Mouse (Mus musculus): ENCODE measurements around the gene Ksr2. TPM values are rescaled to one million over a fixed set of nuclear protein-coding genes. Genes with fewer than 3 reads are reported as not detected.

The Ksr2 gene
- polyA plus RNA-seq, 1 experiment from 2014 or later, result 2.6 TPM

DNA sequence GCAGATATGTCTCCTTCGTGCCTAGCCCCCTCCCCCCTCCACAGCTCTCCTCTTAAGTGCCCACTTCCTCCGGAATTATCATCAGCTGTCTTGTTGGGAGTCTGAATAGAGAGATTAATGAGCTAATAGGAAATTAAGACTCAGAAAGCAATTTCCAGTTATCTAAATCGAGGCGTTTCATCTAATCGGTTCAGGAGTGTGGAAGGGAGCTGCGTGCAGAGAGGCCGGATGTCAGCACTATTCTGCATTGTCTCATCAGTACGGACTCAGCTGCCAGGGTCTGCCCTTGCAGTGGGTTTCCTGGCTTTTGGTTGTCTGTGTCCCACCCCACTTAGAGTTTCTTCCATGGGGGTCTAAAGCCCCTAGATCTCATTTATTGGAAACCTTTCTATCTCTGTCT, 262.0 kb downstream of the Ksr2 start:
- no peak overlapping the region for H3K9ac ChIP-seq (replicated peaks)
- no peaks in the 10 kb centered on the region for H3K4me1 ChIP-seq
- H3K4me3 ChIP-seq, result no peak overlapping the region
- no peak overlapping the region for H3K4me2 ChIP-seq (replicated peaks)
- 84% methylated on average over 8 of the region's 8 CpGs for WGBS
- ATAC-seq (ENCODE audit: low FRiP score, low read depth), result no peak
- no peaks in the 10 kb centered on the region for H3K9me3 ChIP-seq
- H3K27me3 ChIP-seq, result no peaks in the 10 kb centered on the region
- H3K27ac ChIP-seq (replicated peaks), result no peak overlapping the region
- no peaks in the 10 kb centered on the region for H3K36me3 ChIP-seq

DNA sequence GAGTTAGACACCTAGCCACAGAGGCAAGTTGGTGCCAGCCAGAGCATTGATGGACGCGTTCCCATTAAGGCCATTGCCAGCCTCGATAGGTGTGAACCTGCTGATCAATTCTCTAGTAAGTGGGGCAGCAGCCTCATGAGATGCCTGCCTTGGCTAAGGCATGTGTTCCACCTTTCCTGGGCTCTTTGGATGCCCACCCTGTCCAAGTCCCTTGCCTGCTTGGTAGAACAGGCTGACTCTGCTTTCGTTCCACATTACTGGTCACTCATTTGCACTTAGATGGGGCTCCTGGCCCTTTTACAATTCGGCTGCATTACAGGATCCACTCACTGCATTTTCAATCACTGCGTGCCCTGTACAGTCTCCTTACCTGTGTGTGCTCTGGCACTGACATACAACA, 263.4 kb downstream of the Ksr2 start:
- WGBS, result 92% methylated on average over 6 of the region's 6 CpGs
- Histone ChIP-seq H3K9me3 (no peaks in the 10 kb centered on the region), H3K9ac (replicated peaks) (no peak overlapping the region), H3K27me3 (no peaks in the 10 kb centered on the region), H3K36me3 (no peaks in the 10 kb centered on the region), H3K4me2 (replicated peaks) (no peak overlapping the region), H3K4me3 (no peak overlapping the region), H3K27ac (replicated peaks) (no peak overlapping the region), H3K4me1 (no peaks in the 10 kb centered on the region)
- ATAC-seq (ENCODE audit: low FRiP score, low read depth), result no peak

DNA sequence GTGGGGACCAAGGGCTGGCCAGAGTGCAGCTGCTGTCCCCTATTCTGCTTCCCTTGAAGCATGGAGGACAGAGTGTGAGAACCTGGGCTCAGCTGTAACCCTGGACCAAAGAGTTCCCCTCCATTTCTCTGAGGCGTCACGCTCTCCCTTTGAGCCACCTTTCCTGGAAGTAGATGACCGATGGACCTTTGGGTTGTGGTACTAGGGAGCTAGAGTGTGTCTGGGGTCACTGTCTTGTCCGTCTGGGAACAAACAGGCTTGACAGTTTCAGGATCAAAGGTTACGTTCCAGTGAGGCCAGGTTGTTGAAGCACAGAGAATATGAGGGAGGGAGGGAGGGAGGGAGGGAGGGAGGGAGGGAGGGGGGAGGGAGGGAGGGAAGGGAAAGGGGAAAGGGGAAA, 264.6 kb downstream of the Ksr2 start:
- no peaks in the 10 kb centered on the region for H3K36me3 ChIP-seq
- H3K9ac ChIP-seq (replicated peaks), result no peak overlapping the region
- H3K4me1 ChIP-seq, result no peaks in the 10 kb centered on the region
- no peak for ATAC-seq (ENCODE audit: low FRiP score, low read depth)
- no peak overlapping the region for H3K4me2 ChIP-seq (replicated peaks)
- no peak overlapping the region for H3K27ac ChIP-seq (replicated peaks)
- H3K4me3 ChIP-seq, result no peak overlapping the region
- H3K9me3 ChIP-seq, result no peaks in the 10 kb centered on the region
- no peaks in the 10 kb centered on the region for H3K27me3 ChIP-seq
- 71% methylated on average over 5 of the region's 5 CpGs for WGBS

DNA sequence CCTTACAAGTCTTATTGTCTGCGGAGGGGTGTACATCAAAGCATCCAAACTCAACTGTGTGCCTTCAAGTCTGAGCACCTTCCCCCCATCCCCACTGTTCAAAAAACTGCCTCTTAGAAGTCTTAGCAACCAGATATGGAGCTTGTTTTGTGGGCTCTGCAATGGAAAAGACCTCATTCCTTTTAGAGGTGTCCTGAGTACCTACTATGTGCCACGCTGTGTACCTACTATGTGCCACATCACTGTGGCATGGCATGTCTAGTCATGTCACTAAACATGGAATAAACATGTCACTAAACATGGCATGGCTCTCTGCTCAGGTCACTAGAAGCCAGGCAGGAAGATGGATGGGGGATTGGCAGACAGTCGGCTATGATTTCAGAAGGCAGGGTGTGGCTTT, 268.4 kb downstream of the Ksr2 start:
- WGBS, result 92% methylated on average over 3 of the region's 3 CpGs
- H3K4me2 ChIP-seq (replicated peaks), result no peak overlapping the region
- H3K27ac ChIP-seq (replicated peaks), result no peak overlapping the region
- H3K4me1 ChIP-seq, result peaks cover 9% of the 10 kb centered on the region; the same call in 1 of the 2 replicates
- no peaks in the 10 kb centered on the region for H3K36me3 ChIP-seq
- H3K27me3 ChIP-seq, result no peaks in the 10 kb centered on the region
- no peaks in the 10 kb centered on the region for H3K9me3 ChIP-seq
- no peak overlapping the region for H3K9ac ChIP-seq (replicated peaks)
- ATAC-seq (ENCODE audit: low FRiP score, low read depth), result no peak
- H3K4me3 ChIP-seq, result no peak overlapping the region

DNA sequence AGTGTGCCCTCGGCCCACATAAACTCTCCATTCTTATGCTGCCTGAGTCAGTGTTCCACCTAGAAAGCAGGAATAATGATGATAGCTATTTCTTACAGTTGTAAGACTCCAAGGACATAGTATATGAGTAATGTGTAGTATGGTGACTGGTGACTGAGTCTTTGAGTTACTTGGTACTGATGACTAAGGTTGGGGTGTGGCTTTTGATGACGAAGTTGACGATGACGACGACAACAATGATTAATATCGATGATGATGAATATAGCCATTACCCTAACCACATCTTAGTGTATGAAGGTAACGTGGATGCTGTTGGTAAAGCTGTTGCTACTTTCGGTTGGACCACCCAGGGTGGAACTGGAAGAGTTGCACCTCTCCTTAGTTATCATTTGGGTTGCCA, 270.7 kb downstream of the Ksr2 start:
- no peak overlapping the region for H3K27ac ChIP-seq (replicated peaks)
- H3K4me2 ChIP-seq (replicated peaks), result no peak overlapping the region
- no peaks in the 10 kb centered on the region for H3K9me3 ChIP-seq
- no peak overlapping the region for H3K9ac ChIP-seq (replicated peaks)
- no peak overlapping the region for H3K4me3 ChIP-seq
- no peak for ATAC-seq (ENCODE audit: low FRiP score, low read depth)
- no peaks in the 10 kb centered on the region for H3K36me3 ChIP-seq
- WGBS, result 99% methylated on average over 8 of the region's 8 CpGs
- H3K4me1 ChIP-seq, result peaks cover 25% of the 10 kb centered on the region
- no peaks in the 10 kb centered on the region for H3K27me3 ChIP-seq

DNA sequence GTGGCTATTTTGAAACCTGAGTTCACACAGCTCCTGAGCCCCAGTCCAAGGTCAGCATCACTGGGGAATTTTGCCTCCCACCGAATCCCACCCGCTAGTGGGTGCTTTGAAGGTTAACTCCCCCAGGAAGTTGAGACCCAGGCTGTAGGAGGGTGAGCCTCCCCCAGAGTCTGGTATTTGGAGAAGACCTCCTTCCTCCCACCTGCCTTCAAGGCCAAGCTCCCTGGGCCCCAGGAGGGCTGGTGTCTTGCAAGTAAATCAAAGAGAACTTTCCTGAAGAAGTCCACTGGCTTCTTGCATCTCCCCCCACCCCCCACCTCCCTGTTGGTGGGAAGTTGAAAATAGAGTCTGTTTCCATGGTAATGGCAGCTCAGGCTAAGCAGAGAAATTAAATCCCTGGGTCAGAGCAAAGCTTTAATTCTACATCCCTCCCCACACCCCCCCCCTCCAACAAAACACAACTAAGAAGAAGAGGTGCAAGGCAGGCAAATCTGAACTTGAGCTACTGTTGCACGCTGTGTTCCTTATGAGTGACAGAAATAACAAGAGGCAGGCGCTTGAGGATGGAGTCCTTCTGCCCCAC, 274.1 kb downstream of the Ksr2 start:
- Histone ChIP-seq H3K36me3 (no peaks in the 10 kb centered on the region), H3K9me3 (no peaks in the 10 kb centered on the region), H3K4me2 (replicated peaks) (no peak overlapping the region), H3K4me1 (peaks cover 39% of the 10 kb centered on the region), H3K9ac (replicated peaks) (no peak overlapping the region), H3K4me3 (no peak overlapping the region), H3K27me3 (no peaks in the 10 kb centered on the region), H3K27ac (replicated peaks) (0 out of 2 replicates have a peak overlapping the region, but pooled peaks have one; percentile 4)
- 23% methylated on average over 4 of the region's 4 CpGs for WGBS
- peak; percentile 56; the same call in 1 of the 2 replicates for ATAC-seq (ENCODE audit: low FRiP score, low read depth)

DNA sequence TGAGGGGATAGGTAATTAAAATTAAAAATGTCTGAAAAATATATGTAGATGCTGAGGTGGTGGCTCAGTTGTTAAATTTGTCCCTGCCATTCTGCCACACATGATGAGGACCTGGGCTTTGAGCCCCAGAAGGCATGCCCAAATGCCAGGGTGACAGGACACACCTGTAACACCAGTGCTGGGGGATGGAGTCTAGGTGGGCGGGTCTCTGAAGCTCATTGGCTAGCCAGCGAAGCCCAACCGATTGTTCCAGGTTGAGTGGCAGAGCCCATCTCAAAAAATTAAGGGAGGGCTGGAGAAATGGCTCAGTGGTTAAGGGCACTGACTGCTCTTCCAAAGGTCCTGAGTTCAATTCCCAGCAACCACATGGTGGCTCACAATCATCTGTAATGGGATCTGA, 274.9 kb downstream of the Ksr2 start:
- Histone ChIP-seq H3K4me3 (no peak overlapping the region), H3K27ac (replicated peaks) (no peak overlapping the region), H3K36me3 (no peaks in the 10 kb centered on the region), H3K9ac (replicated peaks) (no peak overlapping the region), H3K4me1 (peaks cover 39% of the 10 kb centered on the region), H3K9me3 (0 out of 2 replicates have a peak, but pooled peaks cover 3% of the 10 kb centered on the region), H3K4me2 (replicated peaks) (no peak overlapping the region), H3K27me3 (no peaks in the 10 kb centered on the region)
- 36% methylated on average over 3 of the region's 3 CpGs for WGBS
- ATAC-seq (ENCODE audit: low FRiP score, low read depth), result no peak

DNA sequence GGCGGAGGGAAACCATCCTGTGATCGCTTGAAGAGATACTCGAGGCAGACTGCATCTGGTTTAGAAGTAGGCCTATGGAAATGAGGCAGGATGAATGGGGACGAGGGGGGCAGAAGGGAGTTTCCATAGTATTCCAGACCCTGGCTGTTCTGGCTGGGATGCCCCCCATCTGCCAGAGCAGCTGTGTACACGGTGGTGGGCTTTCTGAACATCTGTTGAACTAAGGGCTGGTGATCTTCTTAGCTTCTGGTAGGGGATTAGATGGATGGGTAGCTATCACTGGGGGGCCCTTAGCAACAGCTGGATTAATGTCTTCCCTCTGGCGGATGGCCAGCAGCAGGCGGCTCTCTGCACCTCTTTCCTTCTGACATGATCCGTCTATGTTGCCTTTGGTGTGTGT, 276.0 kb downstream of the Ksr2 start:
- Histone ChIP-seq H3K4me1 (peaks cover 41% of the 10 kb centered on the region), H3K27me3 (no peaks in the 10 kb centered on the region), H3K9ac (replicated peaks) (no peak overlapping the region), H3K9me3 (0 out of 2 replicates have a peak, but pooled peaks cover 3% of the 10 kb centered on the region), H3K4me3 (no peak overlapping the region), H3K4me2 (replicated peaks) (no peak overlapping the region), H3K27ac (replicated peaks) (no peak overlapping the region), H3K36me3 (no peaks in the 10 kb centered on the region)
- 31% methylated on average over 8 of the region's 8 CpGs for WGBS
- no peak for ATAC-seq (ENCODE audit: low FRiP score, low read depth)

DNA sequence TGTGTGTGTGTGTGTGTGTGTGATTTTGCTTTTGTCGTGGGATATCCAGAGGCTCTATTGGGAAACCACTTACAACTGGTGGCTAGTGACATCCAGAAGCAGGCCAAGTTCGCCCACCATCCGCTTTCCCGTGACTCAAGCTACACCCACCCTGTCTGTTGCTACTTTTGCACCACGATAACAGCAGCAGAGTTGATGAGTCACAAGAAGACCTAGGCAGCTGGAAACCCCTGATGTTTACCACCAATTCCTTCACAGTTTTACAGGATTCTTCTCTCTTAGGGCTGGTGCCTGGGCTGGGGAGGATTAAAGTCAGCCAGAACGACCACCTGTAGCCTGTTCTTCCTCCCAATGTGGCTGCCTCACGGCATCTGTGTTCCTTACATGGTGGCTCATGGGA, 277.5 kb downstream of the Ksr2 start:
- H3K27ac ChIP-seq (replicated peaks), result no peak overlapping the region
- H3K4me3 ChIP-seq, result no peak overlapping the region
- H3K27me3 ChIP-seq, result no peaks in the 10 kb centered on the region
- no peak overlapping the region for H3K4me2 ChIP-seq (replicated peaks)
- 0 out of 2 replicates have a peak, but pooled peaks cover 3% of the 10 kb centered on the region for H3K9me3 ChIP-seq
- 76% methylated on average over 7 of the region's 7 CpGs for WGBS
- H3K36me3 ChIP-seq, result no peaks in the 10 kb centered on the region
- H3K4me1 ChIP-seq, result peaks cover 41% of the 10 kb centered on the region
- no peak overlapping the region for H3K9ac ChIP-seq (replicated peaks)
- no peak for ATAC-seq (ENCODE audit: low FRiP score, low read depth)

DNA sequence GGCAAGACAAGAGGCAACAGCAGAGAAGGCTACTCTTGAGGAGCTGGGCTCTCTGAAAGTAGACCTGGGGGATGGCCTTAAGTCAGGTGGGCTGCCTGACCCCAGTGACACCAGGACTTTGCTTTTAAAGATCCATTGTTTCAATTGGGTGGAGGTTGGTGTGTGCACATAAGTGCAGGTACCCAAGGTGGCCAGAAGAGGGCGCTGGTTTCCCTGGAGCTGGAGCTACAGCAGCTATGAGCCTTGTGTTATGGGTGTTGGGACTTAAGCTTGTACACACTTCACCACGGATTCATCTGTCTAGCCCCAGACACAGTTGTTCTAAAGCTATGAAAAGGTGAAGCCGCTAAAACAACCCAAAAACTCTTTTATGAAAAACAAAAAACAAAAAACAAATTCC, 279.8 kb downstream of the Ksr2 start:
- Histone ChIP-seq H3K27me3 (no peaks in the 10 kb centered on the region), H3K4me1 (peaks cover 19% of the 10 kb centered on the region), H3K9ac (replicated peaks) (no peak overlapping the region), H3K27ac (replicated peaks) (no peak overlapping the region), H3K4me3 (no peak overlapping the region), H3K36me3 (no peaks in the 10 kb centered on the region), H3K4me2 (replicated peaks) (no peak overlapping the region), H3K9me3 (0 out of 2 replicates have a peak, but pooled peaks cover 3% of the 10 kb centered on the region)
- 67% methylated on average over 3 of the region's 3 CpGs for WGBS
- no peak for ATAC-seq (ENCODE audit: low FRiP score, low read depth)

DNA sequence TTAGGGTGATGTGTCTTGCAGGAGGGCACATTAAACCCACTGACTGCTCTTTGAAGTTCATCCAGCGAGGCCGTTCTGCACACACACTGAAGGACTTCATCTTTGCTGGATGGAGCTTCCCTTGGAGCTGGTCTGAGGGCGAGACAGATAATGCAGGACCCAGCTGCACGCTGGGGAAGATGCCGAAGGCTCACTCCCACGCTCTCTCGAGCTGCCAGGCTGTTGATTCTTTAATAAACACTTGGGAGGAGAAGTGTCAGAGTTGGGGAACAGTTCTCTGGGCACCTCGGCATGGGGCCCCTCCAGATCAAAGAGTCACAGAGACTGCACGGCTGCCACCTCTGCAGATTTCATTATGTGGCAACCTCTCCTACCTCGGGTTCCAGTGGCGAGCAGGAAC, 280.8 kb downstream of the Ksr2 start:
- 0 out of 2 replicates have a peak, but pooled peaks cover 3% of the 10 kb centered on the region for H3K9me3 ChIP-seq
- peaks cover 16% of the 10 kb centered on the region for H3K4me1 ChIP-seq
- no peak overlapping the region for H3K4me3 ChIP-seq
- H3K4me2 ChIP-seq (replicated peaks), result no peak overlapping the region
- no peaks in the 10 kb centered on the region for H3K36me3 ChIP-seq
- no peak overlapping the region for H3K9ac ChIP-seq (replicated peaks)
- WGBS, result 68% methylated on average over 11 of the region's 11 CpGs
- no peaks in the 10 kb centered on the region for H3K27me3 ChIP-seq
- H3K27ac ChIP-seq (replicated peaks), result no peak overlapping the region
- ATAC-seq (ENCODE audit: low FRiP score, low read depth), result no peak

DNA sequence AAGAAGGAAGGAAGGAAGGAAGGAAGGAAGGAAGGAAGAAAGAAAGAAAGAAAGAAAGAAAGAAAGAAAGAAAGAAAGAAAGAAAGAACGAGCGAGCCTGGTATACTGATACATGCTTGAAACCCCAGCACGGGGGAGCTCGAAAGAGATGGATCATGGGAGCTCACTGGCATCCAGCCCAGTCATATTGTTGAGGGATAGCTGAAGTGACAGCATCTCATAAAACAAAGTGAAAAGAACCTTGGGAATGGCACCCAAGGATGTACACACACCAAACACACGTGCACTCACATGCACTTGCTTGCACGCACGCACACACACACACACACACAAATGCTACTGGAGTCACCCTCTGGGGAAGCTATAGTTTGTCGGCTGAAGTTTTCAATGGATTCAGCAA, 282.6 kb downstream of the Ksr2 start:
- Histone ChIP-seq H3K4me1 (peaks cover 11% of the 10 kb centered on the region; the same call in 1 of the 2 replicates), H3K27me3 (no peaks in the 10 kb centered on the region), H3K36me3 (no peaks in the 10 kb centered on the region), H3K27ac (replicated peaks) (no peak overlapping the region), H3K4me2 (replicated peaks) (no peak overlapping the region), H3K4me3 (no peak overlapping the region), H3K9me3 (0 out of 2 replicates have a peak, but pooled peaks cover 3% of the 10 kb centered on the region), H3K9ac (replicated peaks) (no peak overlapping the region)
- 91% methylated on average over 8 of the region's 8 CpGs for WGBS
- no peak for ATAC-seq (ENCODE audit: low FRiP score, low read depth)

DNA sequence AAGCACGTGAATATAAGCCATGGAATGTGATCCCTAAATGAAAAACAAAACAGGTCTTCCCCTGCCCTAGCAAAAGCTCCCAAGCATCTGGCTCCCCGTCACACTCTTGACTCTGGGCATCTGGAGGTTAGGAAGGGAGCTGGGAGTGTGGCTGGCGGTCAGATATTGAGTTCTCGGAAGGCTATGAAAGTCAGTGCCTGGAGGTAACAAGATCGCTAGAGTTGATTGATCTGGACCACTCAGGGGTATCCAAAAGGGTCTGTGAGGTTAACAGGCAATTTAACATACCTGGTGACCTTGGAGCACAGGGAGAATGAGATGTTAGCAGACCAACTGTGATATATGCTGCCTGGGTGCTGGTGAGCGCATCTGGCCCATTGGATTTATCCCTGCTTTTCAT, 283.8 kb downstream of the Ksr2 start:
- peaks cover 2% of the 10 kb centered on the region; the same call in 1 of the 2 replicates for H3K4me1 ChIP-seq
- no peak overlapping the region for H3K27ac ChIP-seq (replicated peaks)
- 71% methylated on average over 6 of the region's 6 CpGs for WGBS
- no peaks in the 10 kb centered on the region for H3K36me3 ChIP-seq
- no peak overlapping the region for H3K4me2 ChIP-seq (replicated peaks)
- H3K4me3 ChIP-seq, result no peak overlapping the region
- no peak for ATAC-seq (ENCODE audit: low FRiP score, low read depth)
- H3K9me3 ChIP-seq, result 0 out of 2 replicates have a peak, but pooled peaks cover 3% of the 10 kb centered on the region
- no peaks in the 10 kb centered on the region for H3K27me3 ChIP-seq
- H3K9ac ChIP-seq (replicated peaks), result no peak overlapping the region

All from midbrain, embryonic 12.5 days (tissue).